Mouse (Mus musculus) heart, embryonic 14.5 days (tissue): ENCODE results near the gene Hypk. TPM values are rescaled to one million over a fixed set of nuclear protein-coding genes. Genes with fewer than 3 reads are reported as not detected.

Experiments
- ATAC-seq: fragments of 200-750 bp; cut with Nextera tagmentation; 2 replicates; pipeline ENCODE4 v1.8.0; 2017; ENCODE audit warnings: low read depth, moderate TSS enrichment; ENCODE audit not compliant: insufficient number of reproducible peaks, insufficient read depth, low FRiP score
- H3K27ac ChIP-seq, 2 experiments: fragments of 200-500 bp in 1 of 2; fragments of 300-500 bp in 1 of 2; sonication (generic) in 1 of 2; replicated peaks in 1 of 2; 2 replicates each; pipeline ENCODE4 v1.5.1; 2012 to 2014; ENCODE audit warnings: low read depth in 2 of 2, low read length in 2 of 2, control low read depth in 1 of 2, mild to moderate bottlenecking in 1 of 2, mixed read lengths in 1 of 2; ENCODE audit not compliant: control insufficient read depth in 1 of 2, insufficient read depth in 1 of 2
- H3K27me3 ChIP-seq: fragments of 300-500 bp; sonication (generic); 2 replicates; pipeline ENCODE4 v1.6.1; 2014; ENCODE audit warnings: mild to moderate bottlenecking, low read length, control low read depth; ENCODE audit not compliant: control insufficient read depth, insufficient read depth
- H3K36me3 ChIP-seq: fragments of 300-500 bp; sonication (generic); 2 replicates; pipeline ENCODE4 v1.6.1; 2014; ENCODE audit warnings: mild to moderate bottlenecking, control low read depth, low read length, mixed read lengths; ENCODE audit not compliant: control insufficient read depth, insufficient read depth
- H3K4me1 ChIP-seq, 2 experiments: fragments of 200-500 bp in 1 of 2; fragments of 300-500 bp in 1 of 2; sonication (generic) in 1 of 2; 2 replicates each; pipeline ENCODE4 v1.6.1; 2012 to 2014; ENCODE audit warnings: low read length in 2 of 2, control low read depth in 1 of 2, mixed read lengths in 1 of 2; ENCODE audit not compliant: control insufficient read depth in 2 of 2, insufficient read depth in 2 of 2
- H3K4me2 ChIP-seq: fragments of 300-500 bp; sonication (generic); 2 replicates; pipeline ENCODE4 v1.6.1; 2014; ENCODE audit warnings: mild to moderate bottlenecking, low read length
- H3K4me3 ChIP-seq, 2 experiments: fragments of 200-500 bp in 1 of 2; fragments of 300-500 bp in 1 of 2; sonication (generic) in 1 of 2; 2 replicates each; pipeline ENCODE4 v1.5.1; 2012 to 2014; ENCODE audit warnings: low read length in 2 of 2, mild to moderate bottlenecking in 2 of 2, control low read depth in 1 of 2, low read depth in 1 of 2, moderate library complexity in 1 of 2; ENCODE audit not compliant: control insufficient read depth in 1 of 2, insufficient read depth in 1 of 2
- H3K9ac ChIP-seq: fragments of 300-500 bp; sonication (generic); 2 replicates; pipeline ENCODE4 v1.6.1; 2014; ENCODE audit warnings: mild to moderate bottlenecking, low read length
- H3K9me3 ChIP-seq: fragments of 300-500 bp; sonication (generic); 2 replicates; pipeline ENCODE4 v1.6.1; 2016; ENCODE audit warnings: low read length, control low read depth; ENCODE audit not compliant: control insufficient read depth
- WGBS: fragments of 180-500 bp; shearing (Covaris S2); extraction: QIAGEN DNeasy Blood & Tissue Kit; methylation state at CpG from one replicate; pipeline ENCODE4 v1.1.7; 2014; 5-methylcytosine and 5-hydroxymethylcytosine counted together
- polyA plus RNA-seq: library from polyadenylated mRNA; unstranded; fragments of >200 nt; fragmentation: Nextera tagmentation; extraction: Ambion mirVana; gene quantifications from 2 replicates; pipeline ENCODE4 v1.2.1, GENCODE M21; 2014

Hypk gene
- polyA plus RNA-seq, result 85.7 and 101 TPM in 2 replicates

DNA sequence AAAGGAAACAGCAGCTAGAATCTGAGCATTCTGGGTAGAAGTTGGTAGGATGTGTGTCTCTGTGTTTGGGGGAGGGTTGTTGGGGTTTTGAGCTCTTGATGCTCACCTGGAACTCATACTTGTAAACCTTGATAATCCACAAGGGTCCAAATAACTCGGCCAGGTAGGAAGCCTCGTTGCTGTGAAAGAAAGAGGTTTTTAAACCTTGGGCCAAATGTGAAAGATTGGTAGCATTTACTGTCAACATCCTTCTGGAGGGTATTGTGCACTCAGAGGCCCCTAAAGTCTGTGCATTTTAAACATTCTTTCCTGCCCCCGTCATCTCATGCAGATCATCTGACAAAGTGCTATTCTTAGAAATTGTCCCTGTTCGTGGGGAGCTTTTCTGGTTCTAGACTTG, at the start of gene Hypk:
Gene Hypk (plus strand): TSS at position 301 of the 400 bp plus-strand sequence.
- peak within 1 kb of the TSS; percentile 12 for H3K9ac ChIP-seq
- 40% methylated on average over 4 of the region's 4 CpGs for WGBS
- peaks cover 13 to 46% of the 10 kb centered on the region in 2 experiments for H3K4me1 ChIP-seq
- H3K27ac ChIP-seq, result peak within 1 kb of the TSS; percentile 66 to 86
- no peak within 1 kb of the TSS for H3K4me3 ChIP-seq
- H3K4me2 ChIP-seq, result peak within 1 kb of the TSS; percentile 48
- H3K36me3 ChIP-seq, result peaks cover 46% of the 10 kb centered on the region
- no peak for ATAC-seq
- no peaks in the 10 kb centered on the region for H3K9me3 ChIP-seq
- H3K27me3 ChIP-seq, result no peaks in the 10 kb centered on the region

DNA sequence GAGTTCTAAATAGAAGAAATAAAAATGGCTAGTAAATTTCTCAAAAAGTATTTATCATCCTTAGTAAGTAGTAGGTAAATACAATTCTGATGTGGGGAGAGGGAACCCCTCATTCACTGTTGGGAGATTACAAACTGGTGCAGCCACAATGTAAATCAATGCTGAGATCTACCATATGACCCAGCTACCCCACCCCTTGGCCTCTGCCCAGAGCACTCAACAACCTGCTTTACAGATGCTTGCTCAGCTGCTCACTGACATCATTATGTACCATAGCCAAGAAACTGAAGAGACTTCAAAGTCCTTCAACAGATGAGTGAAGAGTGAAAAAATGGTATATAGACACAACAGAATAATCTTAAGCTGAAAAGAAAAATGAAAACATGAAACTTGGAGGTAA, 49.8 kb upstream of the Hypk start:
- no peak overlapping the region for H3K9ac ChIP-seq
- no peaks in the 10 kb centered on the region for H3K36me3 ChIP-seq
- no peak overlapping the region for H3K4me3 ChIP-seq
- ATAC-seq, result no peak
- H3K27me3 ChIP-seq, result no peaks in the 10 kb centered on the region
- no peak overlapping the region for H3K4me2 ChIP-seq
- no peak overlapping the region for H3K27ac ChIP-seq
- H3K4me1 ChIP-seq, result no peaks in the 10 kb centered on the region
- 0 out of 2 replicates have a peak, but pooled peaks cover under 1% of the 10 kb centered on the region for H3K9me3 ChIP-seq

DNA sequence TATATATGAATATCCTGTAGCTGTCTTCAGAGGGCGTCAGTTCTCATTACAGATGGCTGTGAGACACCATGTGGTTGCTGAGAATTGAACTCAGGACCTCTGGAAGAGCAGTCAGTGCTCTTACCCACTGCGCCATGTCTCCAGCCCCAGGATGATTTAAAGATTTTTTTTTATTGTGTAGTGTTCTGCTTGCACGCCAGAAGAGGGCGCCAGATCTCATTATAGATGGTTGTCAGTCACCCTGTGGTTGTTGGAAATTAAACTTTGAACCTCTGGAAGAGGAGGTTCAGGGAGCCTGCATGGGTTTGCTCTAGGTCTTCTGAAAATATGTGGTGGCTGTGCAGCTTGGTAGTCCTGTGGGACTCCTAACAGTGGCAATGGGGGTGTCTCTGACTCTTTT, 44.9 kb upstream of the Hypk start:
- ATAC-seq, result no peak
- Histone ChIP-seq H3K4me3 (no peak overlapping the region), H3K27ac (no peak overlapping the region), H3K9me3 (0 out of 2 replicates have a peak, but pooled peaks cover 3% of the 10 kb centered on the region), H3K36me3 (no peaks in the 10 kb centered on the region), H3K4me2 (no peak overlapping the region), H3K9ac (no peak overlapping the region), H3K27me3 (no peaks in the 10 kb centered on the region), H3K4me1 (peaks cover 0 to 2% of the 10 kb centered on the region in 2 experiments; a peak in 1 of 4 replicates)
- WGBS, result 38% methylated on average over 4 of the region's 4 CpGs

DNA sequence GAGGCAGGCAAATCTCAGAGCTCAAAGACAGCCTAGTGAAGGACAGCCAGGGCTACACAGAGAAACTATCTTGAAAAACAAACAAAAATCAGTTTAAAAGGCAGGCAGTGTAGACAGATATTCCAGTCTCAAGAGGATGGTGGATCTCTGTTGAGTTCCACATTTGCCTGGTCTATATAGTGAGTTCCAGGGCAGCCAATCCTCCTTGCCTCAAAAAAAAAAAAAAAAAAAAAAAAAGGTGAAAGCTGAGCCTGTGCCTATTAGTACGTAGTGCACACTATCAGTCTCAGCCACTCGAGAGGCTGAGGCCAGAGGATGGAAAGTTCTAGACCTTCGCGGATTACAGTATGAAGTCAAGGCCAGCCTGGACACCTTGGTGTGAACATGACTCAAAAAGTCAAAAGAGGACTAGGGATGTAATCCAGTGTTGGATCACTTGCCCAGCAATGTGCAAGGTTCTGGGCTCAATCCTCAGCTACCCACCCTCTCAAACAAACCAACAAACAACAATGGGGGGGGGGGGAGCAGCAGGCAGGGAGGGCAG, 40.2 kb upstream of the Hypk start:
- 0 out of 2 replicates have a peak, but pooled peaks cover 3% of the 10 kb centered on the region for H3K9me3 ChIP-seq
- peak overlapping the region; percentile 74 for H3K4me2 ChIP-seq
- peak overlapping the region; percentile 53 to 100 for H3K4me3 ChIP-seq
- ATAC-seq, result no peak
- peaks cover 25% of the 10 kb centered on the region for H3K36me3 ChIP-seq
- H3K9ac ChIP-seq, result peak overlapping the region; percentile 100
- 5% methylated on average over 4 of the region's 4 CpGs for WGBS
- no peaks in the 10 kb centered on the region for H3K27me3 ChIP-seq
- peak overlapping the region; percentile 92 to 99 for H3K27ac ChIP-seq
- peaks cover 4 to 23% of the 10 kb centered on the region in 2 experiments for H3K4me1 ChIP-seq

DNA sequence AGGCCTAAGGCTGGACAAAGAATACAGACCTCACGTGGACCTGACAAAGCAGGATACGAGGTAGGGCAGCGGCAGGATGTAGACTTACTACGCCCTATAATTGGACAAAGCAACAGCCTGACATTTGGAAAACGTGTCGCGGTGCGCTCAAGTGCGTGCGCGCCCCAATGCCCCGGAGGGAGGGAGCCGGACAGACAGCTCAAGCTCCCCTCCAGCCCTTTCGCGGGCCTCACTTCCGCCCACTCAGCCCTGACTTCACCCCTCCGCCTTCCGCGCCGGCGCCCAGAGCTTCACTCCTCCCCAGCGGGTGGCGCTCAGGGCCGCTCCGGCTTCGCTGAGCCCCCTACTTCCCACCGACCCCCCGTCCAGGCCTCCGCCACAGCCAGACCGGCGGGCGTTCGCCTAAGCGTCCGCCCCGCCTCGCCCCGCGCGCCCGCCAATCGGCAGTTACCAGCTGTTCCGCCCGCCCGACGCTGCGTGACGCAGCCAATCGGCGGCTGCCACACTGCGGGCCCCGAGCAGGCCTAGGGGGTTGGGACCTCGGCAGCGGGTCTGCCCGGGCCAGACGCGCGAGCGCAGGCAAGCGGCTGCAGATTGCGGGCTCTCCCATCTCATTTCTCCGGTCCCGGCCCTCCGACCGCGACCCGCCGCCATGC, 39.6 kb upstream of the Hypk start, which contains the start of the genes Pdia3 and Catsper2:
Gene Pdia3 (plus strand): TSS at position 389 of the 656 bp plus-strand sequence.
Gene Catsper2 (minus strand): TSS at position 406 of the 656 bp plus-strand sequence.
- Histone ChIP-seq H3K4me3 (peak within 1 kb of the TSS; percentile 67 to 100), H3K27me3 (no peaks in the 10 kb centered on the region), H3K9ac (peak within 1 kb of the TSS; percentile 100), H3K4me2 (peak within 1 kb of the TSS; percentile 74), H3K4me1 (peaks cover 4 to 23% of the 10 kb centered on the region in 2 experiments), H3K27ac (peak within 1 kb of the TSS; percentile 92 to 99), H3K9me3 (no peaks in the 10 kb centered on the region), H3K36me3 (peaks cover 31% of the 10 kb centered on the region)
- under 1% methylated on average over 66 of the region's 68 CpGs for WGBS
- ATAC-seq, result peak; percentile 99

DNA sequence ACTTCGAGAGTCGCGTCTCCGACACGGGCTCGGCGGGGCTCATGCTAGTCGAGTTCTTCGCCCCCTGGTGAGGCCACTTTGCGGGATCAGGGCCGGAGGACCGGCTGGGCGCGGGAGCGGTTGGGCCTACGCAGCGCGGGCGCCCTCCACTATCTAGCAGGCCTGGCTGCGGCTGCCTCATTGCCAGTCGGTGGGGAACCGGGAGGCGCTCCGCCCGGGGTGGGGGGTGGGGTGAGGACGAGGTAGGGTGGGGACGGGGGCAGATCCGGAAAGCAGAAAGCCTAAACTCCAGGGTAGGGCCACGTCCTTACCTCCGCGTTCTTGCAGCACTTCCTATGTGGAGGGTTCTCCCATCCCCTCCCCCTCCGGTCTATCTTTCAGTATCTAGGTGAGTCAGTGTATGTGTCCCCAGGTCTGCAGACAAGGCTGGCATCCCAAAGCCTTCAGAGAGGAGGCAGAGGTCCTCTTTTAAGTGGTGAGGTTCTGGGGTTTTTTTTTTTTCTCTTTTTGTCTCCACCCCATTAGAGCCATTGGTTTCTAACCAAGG, 38.9 kb upstream of the Hypk start:
- ATAC-seq, result peak; percentile 38
- under 1% methylated on average over 32 of the region's 32 CpGs for WGBS
- Histone ChIP-seq H3K4me2 (peak overlapping the region; percentile 73), H3K4me3 (peak overlapping the region; percentile 67 to 100), H3K9me3 (no peaks in the 10 kb centered on the region), H3K27me3 (no peaks in the 10 kb centered on the region), H3K4me1 (peaks cover 4 to 23% of the 10 kb centered on the region in 2 experiments), H3K27ac (peak overlapping the region; percentile 88 to 99), H3K9ac (peak overlapping the region; percentile 100), H3K36me3 (peaks cover 38% of the 10 kb centered on the region)

DNA sequence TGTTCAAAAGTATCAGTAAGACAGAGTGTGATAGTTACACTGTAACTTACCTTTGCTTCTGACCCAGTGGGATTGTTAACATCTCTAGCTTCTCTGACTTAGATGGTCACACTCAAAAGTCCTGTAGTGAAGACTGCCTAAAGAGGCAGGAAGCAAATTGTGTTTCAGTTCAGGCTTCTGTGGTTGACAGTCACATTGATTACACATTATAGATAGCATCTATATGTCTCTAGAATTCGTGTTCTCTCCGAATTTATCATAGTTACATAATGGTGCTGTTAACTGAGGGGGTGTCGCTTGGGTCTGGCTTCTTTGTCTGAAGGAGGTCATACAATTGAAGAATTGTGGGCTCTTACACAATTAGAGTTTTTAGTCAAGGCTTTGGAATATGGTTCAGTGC, 38.0 kb upstream of the Hypk start:
- H3K27me3 ChIP-seq, result no peaks in the 10 kb centered on the region
- 0 out of 4 replicates have a peak overlapping the region, but pooled peaks of 1 of the 2 experiments have one; percentile 8 for H3K27ac ChIP-seq
- peak overlapping the region; percentile 100 for H3K9ac ChIP-seq
- no peak for ATAC-seq
- no peaks in the 10 kb centered on the region for H3K9me3 ChIP-seq
- H3K36me3 ChIP-seq, result peaks cover 44% of the 10 kb centered on the region
- peaks cover 4 to 23% of the 10 kb centered on the region in 2 experiments for H3K4me1 ChIP-seq
- peak overlapping the region; percentile 73 for H3K4me2 ChIP-seq
- H3K4me3 ChIP-seq, result peak overlapping the region in 1 of 2 experiments; percentile 100; a peak in 3 of 4 replicates
- 30% methylated on average over 3 of the region's 3 CpGs for WGBS
